Mouse (Mus musculus): Measurements from ENCODE around the gene Trpm7. TPM values are rescaled to one million over a fixed set of nuclear protein-coding genes. Genes with fewer than 3 reads are reported as not detected.

Gene Trpm7
- polyA plus RNA-seq, 1 experiment = 34.5 TPM

DNA sequence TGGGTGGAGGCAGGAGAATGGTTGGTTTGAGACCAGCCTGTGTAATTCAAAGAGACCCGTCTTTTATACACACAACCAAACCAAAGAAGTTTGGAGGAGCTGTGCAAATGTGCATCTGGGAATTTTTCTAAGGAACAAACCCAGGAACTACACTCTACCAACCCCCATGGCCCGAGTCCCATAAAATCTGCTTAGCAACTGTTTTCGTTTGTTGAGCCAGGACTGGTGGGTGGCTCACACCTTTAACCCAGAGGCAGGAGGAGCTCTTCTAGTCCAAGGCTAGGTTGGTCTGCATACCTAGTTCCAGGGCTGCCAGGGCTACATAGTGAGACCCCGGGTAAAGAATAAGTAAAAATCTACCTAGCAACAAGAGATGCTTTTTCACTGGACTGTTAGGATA is 100.1 kb downstream of the Trpm7 start:
- no peak for TF ChIP-seq CTCF (IDR thresholded peaks at IDR 0.05; ENCODE audit: borderline replicate concordance, extremely low read depth, insufficient read depth, insufficient read length)
- no peak for TF ChIP-seq POLR2A (IDR thresholded peaks at IDR 0.05; ENCODE audit: borderline replicate concordance, extremely low read depth, insufficient read depth, insufficient read length, poor library complexity, severe bottlenecking)

DNA sequence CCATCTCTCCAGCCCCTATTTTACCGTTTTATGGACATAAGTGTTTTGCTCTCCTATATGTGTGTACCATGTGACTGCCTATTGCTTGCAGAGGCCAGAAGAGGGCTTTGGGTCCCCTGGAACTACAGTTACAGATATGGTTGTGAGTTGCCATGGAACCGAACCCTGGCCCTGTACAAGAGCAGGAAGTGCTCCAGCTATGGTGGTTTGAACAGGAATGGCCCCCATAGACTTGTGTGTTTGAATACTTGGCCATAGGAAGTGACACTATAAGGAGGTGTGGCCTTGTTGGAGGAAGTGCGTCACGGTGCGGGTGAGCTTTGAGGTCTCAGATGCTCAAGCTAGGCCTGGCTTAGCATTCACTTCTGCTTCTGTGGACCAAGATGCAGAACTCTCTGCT is 103.8 kb downstream of the Trpm7 start:
- DNase-seq (ENCODE audit: low read depth) = no peak
- TF ChIP-seq CTCF (IDR thresholded peaks at IDR 0.05; ENCODE audit: borderline replicate concordance, extremely low read depth, insufficient read depth, insufficient read length) (no peak), POLR2A (IDR thresholded peaks at IDR 0.05; ENCODE audit: borderline replicate concordance, extremely low read depth, insufficient read depth, insufficient read length, poor library complexity, severe bottlenecking) (no peak)

More for the DNA sequence above, 100.1 kb downstream of the Trpm7 start:
- DNase-seq (ENCODE audit: low read depth) = no peak

DNA sequence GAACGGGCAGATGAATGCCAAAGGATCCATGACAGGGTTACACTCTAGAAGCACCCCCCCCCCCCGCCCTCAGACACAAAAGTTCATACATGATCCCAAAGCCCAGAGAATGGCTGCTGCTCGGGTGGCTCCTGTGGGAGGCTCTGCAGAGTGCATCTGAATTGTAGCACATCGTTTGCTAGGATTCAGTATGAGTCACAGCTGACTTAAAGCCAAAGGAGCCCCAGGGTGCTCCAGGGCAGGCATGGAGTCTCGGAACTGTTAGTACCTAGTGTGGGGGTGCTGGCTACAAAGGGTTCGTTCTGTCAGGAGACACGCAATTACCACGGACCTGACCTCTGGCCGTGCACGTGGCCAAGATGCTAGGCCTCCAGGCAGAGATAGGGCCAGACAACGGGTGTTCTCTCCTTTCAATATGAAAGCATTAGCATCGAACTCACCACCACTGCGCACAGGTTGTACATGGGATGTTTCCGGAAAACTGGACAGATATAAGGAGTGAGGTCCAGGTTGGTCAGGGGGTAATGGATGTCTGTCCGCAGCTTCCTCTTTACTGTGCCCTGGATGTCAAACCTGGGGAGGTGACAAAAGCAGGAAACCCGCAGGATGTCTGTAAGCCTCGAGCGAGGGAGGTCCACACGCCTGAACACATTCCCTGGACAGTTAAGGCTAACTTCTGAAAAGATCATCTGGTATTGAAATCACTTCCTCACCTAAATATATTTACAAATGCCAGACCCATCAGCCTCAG is 106.4 kb downstream of the Trpm7 start:
- TF ChIP-seq CTCF (IDR thresholded peaks at IDR 0.05; ENCODE audit: borderline replicate concordance, extremely low read depth, insufficient read depth, insufficient read length) (no peak), POLR2A (IDR thresholded peaks at IDR 0.05; ENCODE audit: borderline replicate concordance, extremely low read depth, insufficient read depth, insufficient read length, poor library complexity, severe bottlenecking) (no peak)
- DNase-seq (ENCODE audit: low read depth) = no peak

DNA sequence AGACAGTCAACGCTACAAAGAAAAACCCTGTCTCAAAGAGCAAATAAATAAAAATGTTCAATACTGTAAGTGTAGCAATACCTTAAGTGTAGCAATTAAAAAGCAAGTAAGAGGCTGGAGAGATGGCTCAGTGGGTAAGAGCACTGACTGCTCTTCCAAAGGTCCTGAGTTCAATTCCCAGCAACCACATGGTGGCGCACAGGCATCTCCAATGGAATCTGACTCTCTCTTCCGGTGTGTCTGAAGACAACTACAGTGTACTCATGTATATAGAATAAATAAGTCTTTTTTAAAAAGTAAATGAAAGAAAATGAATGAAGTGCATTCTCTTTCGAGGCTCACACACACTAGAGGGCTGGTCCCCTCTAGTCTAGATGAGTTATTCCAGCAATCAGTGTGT is 107.8 kb downstream of the Trpm7 start:
- TF ChIP-seq CTCF (IDR thresholded peaks at IDR 0.05; ENCODE audit: borderline replicate concordance, extremely low read depth, insufficient read depth, insufficient read length) = no peak
- TF ChIP-seq POLR2A (IDR thresholded peaks at IDR 0.05; ENCODE audit: borderline replicate concordance, extremely low read depth, insufficient read depth, insufficient read length, poor library complexity, severe bottlenecking) = no peak
- peak; percentile 3 for DNase-seq (ENCODE audit: low read depth)

DNA sequence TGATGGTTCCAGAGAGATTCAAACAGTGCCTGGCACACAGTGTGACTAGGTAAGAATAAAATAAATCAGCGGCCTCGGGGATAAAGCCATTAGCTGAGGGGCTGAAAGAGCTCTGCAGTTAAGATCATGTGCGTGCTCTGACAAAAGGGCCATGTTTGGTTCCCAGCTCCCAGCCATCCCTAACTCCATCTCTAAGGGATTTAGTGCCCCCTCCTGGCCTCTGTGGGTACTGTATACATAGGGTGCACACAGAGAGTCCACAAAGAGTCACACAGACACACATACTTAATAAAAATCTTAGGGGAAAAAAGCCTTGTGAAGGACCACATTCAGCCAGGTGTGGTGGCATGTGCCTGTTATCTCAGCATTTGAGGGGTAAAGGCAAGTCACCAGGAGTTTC is 108.4 kb downstream of the Trpm7 start:
- peak; percentile 19; the same call in 1 of the 2 replicates for TF ChIP-seq CTCF (IDR thresholded peaks at IDR 0.05; ENCODE audit: borderline replicate concordance, extremely low read depth, insufficient read depth, insufficient read length)
- no peak for TF ChIP-seq POLR2A (IDR thresholded peaks at IDR 0.05; ENCODE audit: borderline replicate concordance, extremely low read depth, insufficient read depth, insufficient read length, poor library complexity, severe bottlenecking)
- DNase-seq (ENCODE audit: low read depth) = no peak

DNA sequence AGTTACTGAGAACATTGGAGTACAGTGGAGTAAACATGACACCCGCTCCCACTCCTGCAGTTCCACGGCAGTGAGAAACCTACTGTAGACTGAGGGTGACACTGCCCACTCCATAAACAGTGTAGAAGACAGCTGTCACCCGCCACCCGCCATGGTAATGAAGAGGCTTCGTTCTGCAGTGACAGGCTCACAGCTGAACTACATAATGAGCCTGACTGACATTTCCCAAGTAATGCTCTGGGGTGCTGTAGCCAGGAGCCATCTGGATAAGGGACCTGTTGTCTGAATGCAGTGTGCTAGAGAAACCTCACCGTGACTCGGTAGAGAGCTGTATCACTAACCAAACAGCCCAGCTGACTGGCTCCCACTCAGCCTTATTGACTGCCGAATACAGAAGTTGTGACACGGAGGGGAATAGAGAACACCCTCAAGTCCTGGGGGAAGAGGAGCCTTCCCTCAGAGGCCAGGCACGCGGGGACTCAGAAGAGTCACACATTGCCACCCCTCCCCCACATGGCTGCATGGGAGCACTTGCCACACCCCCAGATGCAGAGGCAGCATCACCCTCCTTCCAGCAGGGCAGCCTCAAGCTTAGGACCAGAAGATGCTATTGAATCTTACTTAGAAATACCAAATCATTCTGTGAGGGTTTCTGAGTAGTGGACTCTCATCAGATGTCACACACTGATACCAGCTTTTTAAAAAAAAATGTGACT is 110.0 kb downstream of the Trpm7 start:
- DNase-seq (ENCODE audit: low read depth) = peak; percentile 77
- no peak for TF ChIP-seq POLR2A (IDR thresholded peaks at IDR 0.05; ENCODE audit: borderline replicate concordance, extremely low read depth, insufficient read depth, insufficient read length, poor library complexity, severe bottlenecking)
- no peak for TF ChIP-seq CTCF (IDR thresholded peaks at IDR 0.05; ENCODE audit: borderline replicate concordance, extremely low read depth, insufficient read depth, insufficient read length)

DNA sequence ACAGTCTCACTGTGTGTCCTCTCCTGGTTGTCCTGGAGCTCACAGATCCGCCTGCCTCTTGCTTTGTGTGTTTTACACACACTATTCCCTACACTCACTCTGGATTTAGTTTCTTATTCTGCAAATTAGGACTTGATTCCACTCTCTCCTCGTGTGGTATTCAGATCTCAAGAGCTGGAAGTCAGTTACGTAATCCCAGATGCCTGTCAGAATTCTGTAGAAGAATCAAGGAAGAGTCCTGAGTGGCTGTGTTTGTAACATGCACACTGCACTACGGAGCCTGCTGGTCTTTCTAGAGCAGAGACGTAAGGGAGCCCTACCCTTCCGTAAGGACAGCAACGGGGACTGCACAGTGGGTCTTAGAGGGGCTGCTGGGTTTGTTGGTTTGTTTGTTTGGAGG is 116.7 kb downstream of the Trpm7 start:
- TF ChIP-seq POLR2A (IDR thresholded peaks at IDR 0.05; ENCODE audit: borderline replicate concordance, extremely low read depth, insufficient read depth, insufficient read length, poor library complexity, severe bottlenecking) (no peak), CTCF (IDR thresholded peaks at IDR 0.05; ENCODE audit: borderline replicate concordance, extremely low read depth, insufficient read depth, insufficient read length) (no peak)
- DNase-seq (ENCODE audit: low read depth) = no peak

DNA sequence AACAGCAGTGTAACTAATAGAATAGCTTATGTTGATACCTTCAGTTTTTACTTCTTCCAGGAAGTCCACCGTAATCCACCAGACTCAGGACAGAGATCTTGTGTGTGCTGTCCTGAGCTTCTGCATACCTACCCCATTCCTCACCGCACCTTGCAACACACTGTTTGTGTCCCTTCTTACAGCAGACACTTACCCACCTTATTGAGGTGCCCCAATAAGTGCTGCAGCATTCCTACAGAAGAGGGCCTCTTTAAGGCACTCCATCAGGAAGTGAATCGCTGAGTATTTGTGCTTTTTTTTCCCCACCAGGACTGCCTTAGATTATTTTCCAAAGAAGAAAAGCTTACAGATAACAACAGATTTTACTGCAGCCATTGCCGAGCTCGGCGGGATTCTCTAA is 120.4 kb downstream of the Trpm7 start:
- no peak for TF ChIP-seq CTCF (IDR thresholded peaks at IDR 0.05; ENCODE audit: borderline replicate concordance, extremely low read depth, insufficient read depth, insufficient read length)
- no peak for TF ChIP-seq POLR2A (IDR thresholded peaks at IDR 0.05; ENCODE audit: borderline replicate concordance, extremely low read depth, insufficient read depth, insufficient read length, poor library complexity, severe bottlenecking)
- DNase-seq (ENCODE audit: low read depth) = no peak

DNA sequence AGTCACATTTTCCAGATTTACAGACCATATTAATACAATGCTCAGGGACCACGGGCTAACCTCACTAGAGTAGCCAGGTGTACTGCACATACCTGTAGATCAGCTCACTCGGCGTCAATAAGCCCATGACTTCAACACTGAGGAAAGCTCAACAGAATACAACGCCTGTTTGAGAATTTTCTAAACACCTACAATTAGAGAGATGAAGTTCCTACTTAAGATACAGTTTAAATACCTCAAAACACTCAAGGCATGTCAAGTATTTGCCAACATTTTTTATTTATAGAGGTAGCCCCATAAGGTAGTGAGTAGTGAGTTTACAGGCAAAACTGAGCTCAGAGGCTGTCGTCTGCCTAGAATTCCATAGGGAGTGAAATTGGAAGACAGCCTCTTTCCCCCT is 132.6 kb downstream of the Trpm7 start:
- DNase-seq (ENCODE audit: low read depth) = no peak
- no peak for TF ChIP-seq POLR2A (IDR thresholded peaks at IDR 0.05; ENCODE audit: borderline replicate concordance, extremely low read depth, insufficient read depth, insufficient read length, poor library complexity, severe bottlenecking)
- no peak for TF ChIP-seq CTCF (IDR thresholded peaks at IDR 0.05; ENCODE audit: borderline replicate concordance, extremely low read depth, insufficient read depth, insufficient read length)

Other genes starting within 250 kb of the Trpm7 start
- gene Gabpb1, start 199.9 kb downstream of the Trpm7 start, polyA plus RNA-seq (2012; rRNA removed) = 37.6 and 41.9 TPM in 2 replicates
- gene Usp8, start 168.9 kb downstream of the Trpm7 start, polyA plus RNA-seq (2012; rRNA removed) = 28.0 and 28.8 TPM in 2 replicates
- gene Usp50, start 92.8 kb downstream of the Trpm7 start, polyA plus RNA-seq (2012; rRNA removed) = 1.4 and 1.9 TPM in 2 replicates
- 29.8 and 30.1 TPM in 2 replicates for gene Sppl2a, start 57.0 kb upstream of the Trpm7 start, polyA plus RNA-seq (2012; rRNA removed)
- gene Ap4e1, start 132.5 kb upstream of the Trpm7 start, polyA plus RNA-seq (2012; rRNA removed) = 9.0 and 12.4 TPM in 2 replicates
- gene Blvra, start 194.4 kb upstream of the Trpm7 start, polyA plus RNA-seq (2012; rRNA removed) = 11.7 and 12.7 TPM in 2 replicates

Measured in brain, embryonic 14.5 days (tissue).